Mouse (Mus musculus): ENCODE measurements around the gene Akap13. TPM values are rescaled to one million over a fixed set of nuclear protein-coding genes. Genes with fewer than 3 reads are reported as not detected.

The Akap13 gene
- polyA plus RNA-seq, 1 experiment: 5.4 TPM

DNA sequence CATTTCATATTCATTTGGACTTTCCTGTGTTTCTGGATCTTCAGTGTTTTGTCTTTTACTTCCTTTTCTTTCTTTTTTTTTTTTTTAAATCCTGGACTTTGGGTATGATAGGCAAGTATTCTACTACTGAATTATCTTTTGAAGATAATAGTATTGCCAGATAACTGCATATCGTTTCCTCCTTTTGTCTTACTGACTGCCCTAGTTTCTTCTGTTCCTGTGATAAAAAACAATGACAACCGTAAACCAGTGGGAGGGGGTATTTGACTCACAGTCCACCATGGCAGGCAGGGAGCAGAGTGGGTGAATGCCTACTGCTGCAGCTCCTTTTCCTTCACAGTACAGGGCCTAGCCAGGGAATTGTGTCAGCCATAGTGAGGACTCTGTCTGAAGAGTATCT is 49.2 kb downstream of the Akap13 start:
- no peak overlapping the region for H3K27ac ChIP-seq (ENCODE audit: insufficient read depth, low read length)
- no peak for DNase-seq
- no peaks in the 10 kb centered on the region for H3K4me1 ChIP-seq (ENCODE audit: control insufficient read depth, insufficient read depth, low read length)
- no peak overlapping the region for H3K4me3 ChIP-seq (replicated peaks; ENCODE audit: insufficient read depth, low read depth, low read length)
- WGBS: 78% methylated on average over 2 of the region's 2 CpGs
- TF ChIP-seq POLR2A (IDR thresholded peaks at IDR 0.05; ENCODE audit: borderline replicate concordance, insufficient read depth, low read length) (no peak), CTCF (IDR thresholded peaks at IDR 0.05; ENCODE audit: borderline replicate concordance, insufficient read depth, low read depth, low read length) (no peak)
- H3K27me3 ChIP-seq (ENCODE audit: control insufficient read depth, insufficient read depth, low read length): no peaks in the 10 kb centered on the region

GRCm38 (mm10) chr7:75506628-75507027 is 51.3 kb downstream of the Akap13 start:
- 95% methylated on average over 4 of the region's 4 CpGs for WGBS
- Histone ChIP-seq H3K27me3 (ENCODE audit: control insufficient read depth, insufficient read depth, low read length) (no peaks in the 10 kb centered on the region), H3K27ac (ENCODE audit: insufficient read depth, low read length) (no peak overlapping the region), H3K4me1 (ENCODE audit: control insufficient read depth, insufficient read depth, low read length) (no peaks in the 10 kb centered on the region), H3K4me3 (replicated peaks; ENCODE audit: insufficient read depth, low read depth, low read length) (no peak overlapping the region)
- no peak for DNase-seq
- TF ChIP-seq POLR2A (IDR thresholded peaks at IDR 0.05; ENCODE audit: borderline replicate concordance, insufficient read depth, low read length): no peak
- TF ChIP-seq CTCF (IDR thresholded peaks at IDR 0.05; ENCODE audit: borderline replicate concordance, insufficient read depth, low read depth, low read length): no peak

DNA sequence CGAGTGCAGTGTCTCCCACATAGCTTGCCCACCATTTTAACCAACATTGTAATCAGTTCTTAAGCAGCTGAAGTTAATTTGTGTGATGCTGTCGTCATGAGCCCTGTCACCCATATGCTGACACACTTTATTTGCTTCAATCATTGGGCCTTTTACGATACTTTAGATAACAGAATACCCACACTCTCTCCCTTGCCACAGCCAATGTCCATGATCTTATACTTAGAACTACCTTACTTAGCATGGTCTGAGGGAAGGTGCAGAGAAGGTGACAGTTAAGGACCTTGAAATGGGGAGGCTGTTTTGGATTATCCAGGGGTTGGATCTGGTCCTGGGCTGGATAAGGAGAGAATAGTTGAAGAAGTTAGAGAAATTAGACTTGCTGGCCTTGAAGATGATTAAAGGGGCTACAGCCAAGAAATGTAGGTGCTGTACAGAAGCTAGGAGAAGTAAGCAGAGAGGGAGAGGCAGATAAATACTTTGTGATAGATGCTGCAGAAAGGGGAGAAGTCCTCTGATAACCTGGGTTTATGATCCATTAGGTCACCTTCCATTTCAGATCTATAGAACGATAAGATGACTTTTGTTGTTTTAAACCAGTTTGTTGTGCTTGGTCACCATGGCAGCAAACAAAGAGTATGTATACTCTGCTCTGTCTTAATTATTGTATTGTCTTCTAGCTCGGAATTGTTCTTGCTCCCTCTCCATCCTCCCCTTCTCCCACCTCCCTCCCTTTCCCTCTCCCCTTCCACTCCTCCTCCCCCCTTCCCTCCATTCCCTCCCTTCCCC is 53.9 kb downstream of the Akap13 start:
- DNase-seq: no peak
- 68% methylated on average over 5 of the region's 5 CpGs for WGBS
- no peaks in the 10 kb centered on the region for H3K27me3 ChIP-seq (ENCODE audit: control insufficient read depth, insufficient read depth, low read length)
- no peak overlapping the region for H3K4me3 ChIP-seq (replicated peaks; ENCODE audit: insufficient read depth, low read depth, low read length)
- H3K27ac ChIP-seq (ENCODE audit: insufficient read depth, low read length): no peak overlapping the region
- TF ChIP-seq POLR2A (IDR thresholded peaks at IDR 0.05; ENCODE audit: borderline replicate concordance, insufficient read depth, low read length) (no peak), CTCF (IDR thresholded peaks at IDR 0.05; ENCODE audit: borderline replicate concordance, insufficient read depth, low read depth, low read length) (no peak)
- no peaks in the 10 kb centered on the region for H3K4me1 ChIP-seq (ENCODE audit: control insufficient read depth, insufficient read depth, low read length)

GRCm38 (mm10) chr7:75515472-75515871 is 60.1 kb downstream of the Akap13 start:
- H3K27me3 ChIP-seq (ENCODE audit: control insufficient read depth, insufficient read depth, low read length): no peaks in the 10 kb centered on the region
- TF ChIP-seq POLR2A (IDR thresholded peaks at IDR 0.05; ENCODE audit: borderline replicate concordance, insufficient read depth, low read length): no peak
- no peak for TF ChIP-seq CTCF (IDR thresholded peaks at IDR 0.05; ENCODE audit: borderline replicate concordance, insufficient read depth, low read depth, low read length)
- no peak overlapping the region for H3K4me3 ChIP-seq (replicated peaks; ENCODE audit: insufficient read depth, low read depth, low read length)
- DNase-seq: no peak
- WGBS: 88% methylated on average over 6 of the region's 6 CpGs
- no peaks in the 10 kb centered on the region; the same call in 1 of the 2 replicates for H3K4me1 ChIP-seq (ENCODE audit: control insufficient read depth, insufficient read depth, low read length)
- H3K27ac ChIP-seq (ENCODE audit: insufficient read depth, low read length): no peak overlapping the region

GRCm38 (mm10) chr7:75516716-75517619 is 61.6 kb downstream of the Akap13 start:
- TF ChIP-seq POLR2A (IDR thresholded peaks at IDR 0.05; ENCODE audit: borderline replicate concordance, insufficient read depth, low read length) (no peak), CTCF (IDR thresholded peaks at IDR 0.05; ENCODE audit: borderline replicate concordance, insufficient read depth, low read depth, low read length) (no peak)
- H3K4me1 ChIP-seq (ENCODE audit: control insufficient read depth, insufficient read depth, low read length): no peaks in the 10 kb centered on the region; the same call in 1 of the 2 replicates
- H3K27me3 ChIP-seq (ENCODE audit: control insufficient read depth, insufficient read depth, low read length): no peaks in the 10 kb centered on the region
- H3K27ac ChIP-seq (ENCODE audit: insufficient read depth, low read length): no peak overlapping the region
- 79% methylated on average over 14 of the region's 14 CpGs for WGBS
- no peak for DNase-seq
- H3K4me3 ChIP-seq (replicated peaks; ENCODE audit: insufficient read depth, low read depth, low read length): no peak overlapping the region

DNA sequence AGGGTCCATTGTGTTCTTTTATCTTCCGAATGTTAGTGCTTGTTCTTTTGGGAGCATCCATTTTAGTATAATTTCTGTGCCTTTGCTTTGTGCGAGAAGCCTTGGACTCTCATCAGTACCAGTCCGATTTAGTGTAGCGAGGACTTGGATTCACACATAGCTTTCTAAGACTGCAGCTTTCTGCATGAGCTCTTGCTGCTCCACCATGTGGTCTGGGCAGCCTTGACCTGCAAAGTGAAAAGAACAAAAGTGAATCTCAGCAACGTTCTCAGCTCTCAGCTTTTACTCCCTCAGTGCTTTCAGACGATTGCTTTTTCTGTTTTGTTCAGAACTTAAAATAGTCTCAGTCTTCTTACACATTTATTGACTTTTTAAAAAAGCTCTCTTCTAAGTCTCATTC is 65.2 kb downstream of the Akap13 start:
- H3K27ac ChIP-seq (ENCODE audit: insufficient read depth, low read length): no peak overlapping the region
- no peaks in the 10 kb centered on the region; the same call in 1 of the 2 replicates for H3K4me1 ChIP-seq (ENCODE audit: control insufficient read depth, insufficient read depth, low read length)
- no peak overlapping the region for H3K4me3 ChIP-seq (replicated peaks; ENCODE audit: insufficient read depth, low read depth, low read length)
- no peaks in the 10 kb centered on the region for H3K27me3 ChIP-seq (ENCODE audit: control insufficient read depth, insufficient read depth, low read length)
- TF ChIP-seq POLR2A (IDR thresholded peaks at IDR 0.05; ENCODE audit: borderline replicate concordance, insufficient read depth, low read length): no peak
- no peak for TF ChIP-seq CTCF (IDR thresholded peaks at IDR 0.05; ENCODE audit: borderline replicate concordance, insufficient read depth, low read depth, low read length)
- no peak for DNase-seq
- 46% methylated on average over 6 of the region's 6 CpGs for WGBS

DNA sequence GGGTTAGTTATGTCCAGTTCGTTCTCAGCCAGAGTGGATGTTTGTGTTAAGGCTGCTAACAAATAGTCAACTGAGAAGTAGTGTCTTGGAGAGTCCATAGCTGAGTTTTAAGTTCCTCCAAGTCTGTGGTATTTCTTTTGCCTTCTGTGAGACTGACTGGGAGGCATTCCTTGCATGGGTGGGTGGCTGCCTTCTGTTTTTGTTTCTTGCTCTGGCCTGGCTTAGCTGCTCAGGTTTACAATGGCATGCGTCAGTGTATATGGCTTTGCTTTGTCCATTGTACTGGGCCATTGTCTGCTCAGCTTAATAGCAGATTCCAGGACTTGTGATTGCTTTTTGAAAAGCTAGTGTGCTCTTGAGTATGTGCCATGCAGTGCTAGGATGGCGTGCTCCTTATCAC is 65.9 kb downstream of the Akap13 start:
- Histone ChIP-seq H3K27me3 (ENCODE audit: control insufficient read depth, insufficient read depth, low read length) (no peaks in the 10 kb centered on the region), H3K4me3 (replicated peaks; ENCODE audit: insufficient read depth, low read depth, low read length) (no peak overlapping the region), H3K27ac (ENCODE audit: insufficient read depth, low read length) (no peak overlapping the region), H3K4me1 (ENCODE audit: control insufficient read depth, insufficient read depth, low read length) (no peaks in the 10 kb centered on the region; the same call in 1 of the 2 replicates)
- TF ChIP-seq CTCF (IDR thresholded peaks at IDR 0.05; ENCODE audit: borderline replicate concordance, insufficient read depth, low read depth, low read length): no peak
- TF ChIP-seq POLR2A (IDR thresholded peaks at IDR 0.05; ENCODE audit: borderline replicate concordance, insufficient read depth, low read length): no peak
- DNase-seq: no peak
- 83% methylated on average over 3 of the region's 3 CpGs for WGBS

Measured in cerebellum, adult 2 months (tissue).